Mouse (Mus musculus) thymus, postnatal 25 days (tissue): ENCODE measurements around the gene Lztfl1.
"Not testable (repeated sequence)": the region's sequence is repeated elsewhere in the genome, so short reads cannot be mapped to it uniquely, and the experiment has no call there.

Source experiments
- DNase-seq: peaks from one replicate; pipeline ENCODE4 v3.0.0; 2022

The Lztfl1 gene

GRCm38 (mm10) chr9:123717186-123718008 lies at the start of gene Lztfl1:
Gene Lztfl1, minus strand, starts transcription at chr9:123717697.
- DNase-seq, result peak; percentile 91

- DNase-seq, result peak; percentile 80
Measured at GRCm38 (mm10) chr9:123766996-123767395, 49.5 kb upstream of the Lztfl1 start.

DNA sequence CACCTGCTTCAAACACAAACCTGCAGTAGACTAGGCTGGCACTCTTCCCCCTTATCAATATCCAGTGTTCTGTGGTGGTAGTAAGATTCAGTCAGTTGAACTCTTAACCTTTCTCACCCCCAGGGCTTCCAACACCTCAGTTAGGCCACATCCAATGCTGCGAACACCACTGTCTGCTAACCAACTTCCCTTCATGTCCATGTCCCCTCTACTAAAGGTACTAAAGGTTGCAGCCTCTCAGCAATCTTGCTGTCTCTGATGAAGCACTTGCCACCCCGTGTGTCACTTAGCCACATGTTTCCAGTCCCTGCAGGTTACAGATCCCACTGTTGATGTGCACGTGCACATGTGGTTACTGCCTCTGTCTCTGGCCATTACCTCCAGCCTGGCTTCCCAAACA lies 46.3 kb upstream of the Lztfl1 start:
- DNase-seq, result peak; percentile 60

DNA sequence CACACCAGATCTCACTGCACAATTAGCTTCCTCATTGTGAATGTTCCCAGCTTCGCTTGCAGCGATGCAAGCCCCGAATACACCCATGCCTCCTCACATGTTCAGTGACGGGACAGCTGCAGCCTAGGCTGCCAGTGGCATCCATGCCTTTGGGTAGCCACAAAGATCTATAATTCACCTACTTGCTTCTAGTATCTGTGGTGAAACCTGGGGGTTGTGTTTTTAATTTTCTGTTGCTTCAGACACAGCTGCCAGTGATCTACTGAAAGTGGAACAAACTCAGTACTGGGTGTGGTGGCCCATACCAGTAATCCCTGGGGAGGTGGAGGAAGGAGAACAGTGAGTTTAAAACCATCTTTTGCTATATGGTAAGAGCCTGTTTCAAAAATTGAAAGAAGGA lies 45.4 kb upstream of the Lztfl1 start:
- DNase-seq, result peak; percentile 67

GRCm38 (mm10) chr9:123760806-123761205 lies 43.3 kb upstream of the Lztfl1 start:
- no peak for DNase-seq

- peak; percentile 63 for DNase-seq
Measured at GRCm38 (mm10) chr9:123758645-123759044, 41.1 kb upstream of the Lztfl1 start.

- no peak for DNase-seq
Measured at GRCm38 (mm10) chr9:123758156-123758555, 40.7 kb upstream of the Lztfl1 start.

DNA sequence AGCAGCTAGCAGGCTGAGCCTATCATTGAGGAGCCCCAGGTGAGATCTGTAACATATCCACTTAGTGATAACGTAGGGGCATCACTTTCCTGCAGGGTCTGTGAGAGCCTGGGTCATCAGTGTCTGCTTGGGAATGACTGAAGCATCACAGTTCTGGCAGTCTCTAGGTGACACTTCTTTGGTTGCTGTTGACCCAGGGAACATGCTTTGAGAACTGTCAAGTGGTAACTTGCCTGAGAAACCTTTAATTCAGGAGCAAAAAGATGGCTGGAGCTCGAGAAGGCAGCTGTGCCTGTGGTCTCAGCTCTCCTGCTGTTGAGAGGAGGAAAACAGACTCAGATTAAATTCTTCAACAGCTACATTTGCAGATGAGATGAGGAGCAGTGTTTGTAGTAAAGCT lies 39.8 kb upstream of the Lztfl1 start:
- peak; percentile 68 for DNase-seq

DNA sequence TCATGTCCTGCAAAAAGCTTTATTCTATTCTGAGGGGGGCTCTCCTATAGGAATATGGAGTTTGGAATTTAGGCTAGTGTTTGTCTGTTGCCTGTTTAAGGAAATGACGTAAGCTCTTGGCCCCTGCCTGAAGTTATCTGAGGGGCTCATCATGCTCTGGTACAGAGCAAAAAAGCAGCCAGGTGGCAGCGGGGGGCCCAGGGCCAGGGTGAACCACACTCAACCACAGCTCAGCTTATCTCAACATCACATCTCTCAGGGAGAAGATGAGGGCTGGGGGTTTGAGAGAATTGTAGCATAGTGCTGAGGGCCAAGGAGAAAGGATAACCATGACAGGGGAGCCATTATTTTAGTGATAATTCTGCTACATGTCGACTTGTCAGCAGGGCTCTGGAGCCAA lies 39.3 kb upstream of the Lztfl1 start:
- peak; percentile 92 for DNase-seq

GRCm38 (mm10) chr9:123754333-123754732 lies 36.8 kb upstream of the Lztfl1 start:
- peak; percentile 89 for DNase-seq

GRCm38 (mm10) chr9:123749687-123750086 lies 32.2 kb upstream of the Lztfl1 start:
- DNase-seq, result not testable (repeated sequence)

- no peak for DNase-seq
Measured at GRCm38 (mm10) chr9:123740799-123741198, 23.3 kb upstream of the Lztfl1 start.

DNA sequence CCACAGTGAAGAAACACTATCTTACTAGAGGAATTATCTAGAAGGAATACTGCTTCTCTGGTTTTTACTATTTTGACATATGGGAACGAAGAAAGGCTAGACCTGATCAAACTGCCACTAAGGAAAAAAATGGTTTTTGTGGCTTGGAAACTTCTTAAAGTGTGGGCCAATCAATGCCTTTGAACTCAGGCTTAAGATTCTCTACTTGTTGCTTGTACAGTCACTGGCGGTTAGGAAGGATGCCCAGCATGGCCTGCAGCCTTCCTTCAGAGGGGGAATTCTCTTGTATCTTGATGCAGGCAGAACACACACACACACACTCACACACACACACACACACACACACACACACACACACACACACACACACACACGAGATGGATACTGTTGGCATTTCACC lies 16.6 kb upstream of the Lztfl1 start:
- DNase-seq, result no peak

DNA sequence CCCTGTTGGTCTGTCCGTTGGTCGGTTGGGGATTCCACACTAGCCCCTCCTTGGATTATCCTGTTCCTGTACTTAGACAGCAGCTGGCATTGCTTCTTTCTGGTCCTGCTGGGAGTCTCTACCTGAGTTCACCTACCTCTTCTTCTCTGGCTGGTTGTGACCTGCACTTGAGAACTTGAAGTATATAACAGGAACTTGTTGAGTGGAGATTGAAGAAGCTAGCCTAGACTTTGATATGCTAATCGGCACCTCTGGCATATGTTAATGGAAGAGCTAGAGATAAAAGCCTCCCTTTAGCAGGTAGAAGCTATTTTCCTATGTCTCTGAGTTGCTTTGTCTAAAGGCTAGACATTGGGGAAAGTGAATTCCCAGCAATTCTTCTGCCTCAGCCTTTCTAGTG lies 13.8 kb upstream of the Lztfl1 start:
- no peak for DNase-seq

GRCm38 (mm10) chr9:123722737-123723493 lies 5.4 kb upstream of the Lztfl1 start:
- DNase-seq, result no peak

- peak; percentile 21 for DNase-seq
Measured at GRCm38 (mm10) chr9:123716301-123716700, 1.2 kb downstream of the Lztfl1 start.

DNA sequence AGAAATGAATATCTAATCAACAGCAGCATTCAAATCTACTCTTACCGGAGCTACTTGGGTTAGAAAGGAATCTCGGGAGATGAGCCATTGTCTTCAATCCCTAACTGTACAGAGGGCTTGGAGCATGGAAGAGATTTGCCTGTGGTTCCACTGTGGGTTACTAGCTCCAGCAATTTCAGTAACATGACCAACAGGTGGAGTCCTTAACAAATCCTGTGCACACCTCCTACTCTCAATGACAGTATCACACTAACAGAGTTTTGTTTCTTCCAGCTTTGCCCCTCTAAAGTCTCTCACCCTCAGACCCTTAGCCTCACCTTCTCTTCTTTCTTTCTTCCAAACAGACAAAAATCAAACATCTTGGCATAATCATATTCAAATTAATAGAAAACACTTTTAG lies 4.4 kb downstream of the Lztfl1 start:
- peak; percentile 33 for DNase-seq

GRCm38 (mm10) chr9:123709226-123709625 lies 8.3 kb downstream of the Lztfl1 start:
- DNase-seq, result no peak

DNA sequence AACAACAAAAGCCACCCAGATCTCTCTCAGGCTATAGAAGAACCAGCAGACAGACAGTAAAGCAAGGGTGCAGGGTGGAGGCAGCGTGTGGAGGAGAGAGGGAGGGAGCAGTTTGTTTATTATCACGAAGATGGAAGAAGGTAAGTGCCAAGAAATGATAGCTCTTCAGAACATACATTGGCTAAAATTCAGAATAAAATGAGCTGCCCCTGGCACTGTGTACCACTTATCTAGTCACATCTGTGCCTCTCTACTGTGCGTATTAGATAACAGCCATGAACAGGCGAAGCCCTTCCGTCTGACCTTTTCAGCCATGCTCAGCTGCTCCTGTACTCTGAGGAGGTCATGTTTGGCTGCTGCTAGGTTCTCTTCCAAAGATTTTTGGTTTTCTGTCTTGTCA lies 15.7 kb downstream of the Lztfl1 start:
- no peak for DNase-seq

GRCm38 (mm10) chr9:123695634-123696302 lies 21.7 kb downstream of the Lztfl1 start:
- DNase-seq, result no peak

- DNase-seq, result no peak
Measured at GRCm38 (mm10) chr9:123688227-123688626, 29.3 kb downstream of the Lztfl1 start.

- no peak for DNase-seq
Measured at GRCm38 (mm10) chr9:123686206-123686605, 31.3 kb downstream of the Lztfl1 start.

- DNase-seq, result no peak
Measured at GRCm38 (mm10) chr9:123683704-123684103, 33.8 kb downstream of the Lztfl1 start.

- no peak for DNase-seq
Measured at GRCm38 (mm10) chr9:123679198-123679597, 38.3 kb downstream of the Lztfl1 start.
